Mouse (Mus musculus) stomach, embryonic 15.5 days (tissue): ENCODE results near the gene Slc2a12. TPM values are rescaled to one million over a fixed set of nuclear protein-coding genes. Genes with fewer than 3 reads are reported as not detected.

Experiments
- ATAC-seq: fragments of 200-750 bp; cut with Nextera tagmentation; 2 replicates; pipeline ENCODE4 v1.8.0; 2017; ENCODE audit warnings: low read depth, moderate number of reproducible peaks, moderate TSS enrichment; ENCODE audit not compliant: insufficient read depth, low FRiP score
- H3K27ac ChIP-seq: fragments of 300-500 bp; sonication (generic); 2 replicates; pipeline ENCODE4 v1.5.1; 2015; ENCODE audit warnings: mild to moderate bottlenecking, inconsistent platforms
- H3K27me3 ChIP-seq: fragments of 300-500 bp; sonication (generic); replicated peaks from 2 replicates; pipeline ENCODE4 v1.6.1; 2015; ENCODE audit warnings: inconsistent platforms
- H3K36me3 ChIP-seq: fragments of 300-500 bp; sonication (generic); 2 replicates; pipeline ENCODE4 v1.6.1; 2015; ENCODE audit warnings: inconsistent platforms
- H3K4me1 ChIP-seq: fragments of 300-500 bp; sonication (generic); 2 replicates; pipeline ENCODE4 v1.6.1; 2015; ENCODE audit warnings: inconsistent platforms
- H3K4me2 ChIP-seq: fragments of 300-500 bp; sonication (generic); 2 replicates; pipeline ENCODE4 v1.6.1; 2015; ENCODE audit warnings: mild to moderate bottlenecking, inconsistent platforms
- H3K4me3 ChIP-seq: fragments of 300-500 bp; sonication (generic); replicated peaks from 2 replicates; pipeline ENCODE4 v1.5.1; 2015; ENCODE audit warnings: inconsistent platforms
- H3K9ac ChIP-seq: fragments of 300-500 bp; sonication (generic); 2 replicates; pipeline ENCODE4 v1.6.1; 2015; ENCODE audit warnings: inconsistent platforms
- H3K9me3 ChIP-seq: fragments of 300-500 bp; sonication (generic); 2 replicates; pipeline ENCODE4 v1.6.1; 2016; ENCODE audit warnings: inconsistent platforms
- WGBS: fragments of 180-500 bp; shearing (Covaris S2); methylation state at CpG from one replicate; pipeline ENCODE4 v1.1.7; 2015; 5-methylcytosine and 5-hydroxymethylcytosine counted together
- polyA plus RNA-seq: library from polyadenylated mRNA; unstranded; fragments of >200 nt; fragmentation: Nextera tagmentation; extraction: Ambion mirVana; gene quantifications from 2 replicates; pipeline ENCODE4 v1.2.1, GENCODE M21; 2015

The Slc2a12 gene
- polyA plus RNA-seq, 1 experiment from 2014 or later, result 1.2 TPM

- no peak for ATAC-seq
- Histone ChIP-seq H3K4me3 (no peak overlapping the region), H3K27ac (no peak overlapping the region), H3K9ac (no peak overlapping the region), H3K36me3 (no peaks in the 10 kb centered on the region), H3K9me3 (no peaks in the 10 kb centered on the region), H3K4me2 (no peak overlapping the region), H3K4me1 (no peaks in the 10 kb centered on the region), H3K27me3 (no peaks in the 10 kb centered on the region)
- 73% methylated on average over 7 of the region's 7 CpGs for WGBS
These were observed 13.3 kb upstream of the Slc2a12 start for GRCm38 (mm10) chr10:22631528-22631927.

DNA sequence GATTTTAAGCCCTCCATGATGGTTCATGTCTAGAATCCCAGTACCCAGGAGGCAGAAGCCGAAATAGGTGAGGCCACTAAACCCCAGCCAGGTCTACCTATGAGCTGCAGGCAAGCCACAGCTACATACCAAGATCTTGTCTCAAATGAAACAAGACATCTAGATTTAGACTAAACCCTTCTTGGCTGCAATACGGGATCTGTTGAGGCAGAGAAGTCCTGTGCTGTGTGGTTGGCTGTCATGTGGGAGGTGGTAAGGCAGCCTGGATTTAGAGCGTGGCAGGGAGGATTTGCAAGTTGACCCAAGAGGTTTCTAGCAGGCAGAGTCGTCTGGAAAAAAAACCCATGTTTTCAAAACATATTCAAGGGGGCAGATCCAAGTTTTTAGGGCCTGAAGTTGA is 12.9 kb upstream of the Slc2a12 start:
- Histone ChIP-seq H3K27me3 (no peaks in the 10 kb centered on the region), H3K27ac (no peak overlapping the region), H3K9me3 (no peaks in the 10 kb centered on the region), H3K4me2 (no peak overlapping the region), H3K4me1 (no peaks in the 10 kb centered on the region), H3K36me3 (no peaks in the 10 kb centered on the region), H3K9ac (no peak overlapping the region), H3K4me3 (no peak overlapping the region)
- 62% methylated on average over 4 of the region's 4 CpGs for WGBS
- ATAC-seq, result no peak

- H3K9me3 ChIP-seq, result no peaks in the 10 kb centered on the region
- no peaks in the 10 kb centered on the region for H3K27me3 ChIP-seq
- ATAC-seq, result no peak
- H3K4me3 ChIP-seq, result no peak overlapping the region
- no peaks in the 10 kb centered on the region for H3K4me1 ChIP-seq
- H3K27ac ChIP-seq, result no peak overlapping the region
- no peak overlapping the region for H3K4me2 ChIP-seq
- 40% methylated on average over 6 of the region's 6 CpGs for WGBS
- no peak overlapping the region for H3K9ac ChIP-seq
- no peaks in the 10 kb centered on the region for H3K36me3 ChIP-seq
These were observed 11.2 kb upstream of the Slc2a12 start for GRCm38 (mm10) chr10:22633406-22634306.

- WGBS, result 29% methylated on average over 3 of the region's 3 CpGs
- ATAC-seq, result no peak
- H3K9me3 ChIP-seq, result no peaks in the 10 kb centered on the region
These were observed 7.6 kb upstream of the Slc2a12 start for GRCm38 (mm10) chr10:22637241-22637640.

GRCm38 (mm10) chr10:22644171-22644570 is 640 bp upstream of the Slc2a12 start:
- 64% methylated on average over 9 of the region's 9 CpGs for WGBS

More at GRCm38 (mm10) chr10:22637241-22637640, 7.6 kb upstream of the Slc2a12 start:
- H3K9ac ChIP-seq, result no peak overlapping the region
- no peaks in the 10 kb centered on the region for H3K4me1 ChIP-seq
- no peak overlapping the region for H3K4me3 ChIP-seq
- H3K27ac ChIP-seq, result no peak overlapping the region
- H3K36me3 ChIP-seq, result no peaks in the 10 kb centered on the region
- no peaks in the 10 kb centered on the region for H3K27me3 ChIP-seq
- no peak overlapping the region for H3K4me2 ChIP-seq

DNA sequence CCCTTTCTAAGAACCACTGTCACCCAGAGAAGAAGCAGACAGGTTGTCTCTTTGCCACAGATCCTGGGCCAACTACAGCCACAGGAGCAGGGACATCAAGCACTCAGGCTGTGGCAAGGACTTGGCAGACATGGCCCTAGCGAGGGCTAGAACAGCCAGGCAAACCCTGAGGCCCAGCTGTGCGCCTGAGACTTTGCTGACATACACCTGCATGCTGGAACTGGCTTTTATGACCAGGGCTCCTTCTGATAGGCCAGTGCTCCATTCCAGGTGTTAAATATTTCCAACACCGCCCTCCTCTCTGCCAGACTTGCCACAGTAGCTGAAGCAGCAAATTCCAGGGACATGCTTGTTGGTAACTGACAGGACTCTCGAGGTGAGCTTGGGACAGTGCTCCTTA is 3.9 kb downstream of the Slc2a12 start:
- no peak overlapping the region for H3K27ac ChIP-seq
- WGBS, result 61% methylated on average over 4 of the region's 4 CpGs
- ATAC-seq, result peak; percentile 14; the same call in 1 of the 2 replicates

More at GRCm38 (mm10) chr10:22644171-22644570, 640 bp upstream of the Slc2a12 start:
- H3K4me3 ChIP-seq, result no peak overlapping the region
- H3K4me1 ChIP-seq, result no peaks in the 10 kb centered on the region
- no peak overlapping the region for H3K27ac ChIP-seq
- H3K4me2 ChIP-seq, result no peak overlapping the region
- no peak overlapping the region for H3K9ac ChIP-seq
- no peak for ATAC-seq
- no peaks in the 10 kb centered on the region for H3K36me3 ChIP-seq
- H3K9me3 ChIP-seq, result no peaks in the 10 kb centered on the region
- no peaks in the 10 kb centered on the region for H3K27me3 ChIP-seq

GRCm38 (mm10) chr10:22653820-22654219 is 9.0 kb downstream of the Slc2a12 start:
- Histone ChIP-seq H3K4me1 (peaks cover 4% of the 10 kb centered on the region), H3K27me3 (no peaks in the 10 kb centered on the region), H3K4me2 (no peak overlapping the region), H3K9me3 (no peaks in the 10 kb centered on the region), H3K36me3 (no peaks in the 10 kb centered on the region), H3K27ac (no peak overlapping the region), H3K4me3 (no peak overlapping the region), H3K9ac (no peak overlapping the region)
- 52% methylated on average over 6 of the region's 6 CpGs for WGBS
- no peak for ATAC-seq

More for the DNA sequence above, 3.9 kb downstream of the Slc2a12 start:
- Histone ChIP-seq H3K4me2 (no peak overlapping the region), H3K9me3 (no peaks in the 10 kb centered on the region), H3K36me3 (no peaks in the 10 kb centered on the region), H3K4me1 (no peaks in the 10 kb centered on the region), H3K27me3 (no peaks in the 10 kb centered on the region), H3K4me3 (no peak overlapping the region), H3K9ac (no peak overlapping the region)

DNA sequence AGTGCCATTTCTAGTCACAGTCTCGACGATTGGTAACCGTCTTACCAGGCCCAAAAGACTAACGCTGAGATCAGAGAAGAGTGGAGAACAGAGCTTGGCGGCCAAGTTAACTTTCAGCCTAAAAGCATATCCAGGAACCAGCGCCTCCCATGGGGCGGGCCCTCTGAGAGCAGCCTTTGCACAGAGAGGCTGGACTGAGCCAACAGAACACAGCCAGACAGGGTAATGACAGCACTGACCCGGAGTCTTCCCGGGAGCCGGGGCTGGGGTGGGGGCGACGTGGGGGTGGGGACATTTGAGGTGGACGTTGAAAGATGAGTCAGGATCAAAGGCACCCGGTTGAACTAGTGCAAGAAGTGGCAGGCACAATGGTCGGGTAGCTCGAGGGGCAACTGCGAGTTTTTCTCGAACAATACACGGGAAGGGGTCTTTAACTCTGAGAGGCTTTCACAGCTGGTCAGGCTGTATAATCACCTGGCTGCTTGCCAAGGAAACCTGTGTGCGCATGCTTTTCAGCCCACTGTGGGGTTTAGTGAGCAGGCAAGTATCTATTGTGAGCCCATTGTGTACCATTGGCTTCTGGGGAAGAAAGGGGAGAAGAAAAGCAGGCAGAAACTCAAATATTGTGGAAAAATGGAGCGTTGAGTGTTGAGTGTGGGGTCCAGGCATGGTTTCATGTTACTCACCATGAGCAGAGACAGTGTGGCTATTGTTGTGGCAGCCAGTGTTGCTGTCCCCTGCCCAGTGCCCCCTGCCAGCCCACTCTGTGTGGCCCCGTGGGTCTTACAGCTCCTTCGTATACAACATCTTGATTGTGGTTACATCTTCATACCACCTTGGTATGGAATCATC is 13.9 kb downstream of the Slc2a12 start:
- H3K4me3 ChIP-seq, result no peak overlapping the region
- H3K9me3 ChIP-seq, result no peaks in the 10 kb centered on the region
- ATAC-seq, result peak; percentile 56
- peaks cover 9% of the 10 kb centered on the region for H3K4me1 ChIP-seq
- H3K9ac ChIP-seq, result no peak overlapping the region
- H3K4me2 ChIP-seq, result peak overlapping the region; percentile 37
- WGBS, result 40% methylated on average over 23 of the region's 23 CpGs
- no peaks in the 10 kb centered on the region for H3K36me3 ChIP-seq
- peak overlapping the region; percentile 72 for H3K27ac ChIP-seq
- no peaks in the 10 kb centered on the region for H3K27me3 ChIP-seq

DNA sequence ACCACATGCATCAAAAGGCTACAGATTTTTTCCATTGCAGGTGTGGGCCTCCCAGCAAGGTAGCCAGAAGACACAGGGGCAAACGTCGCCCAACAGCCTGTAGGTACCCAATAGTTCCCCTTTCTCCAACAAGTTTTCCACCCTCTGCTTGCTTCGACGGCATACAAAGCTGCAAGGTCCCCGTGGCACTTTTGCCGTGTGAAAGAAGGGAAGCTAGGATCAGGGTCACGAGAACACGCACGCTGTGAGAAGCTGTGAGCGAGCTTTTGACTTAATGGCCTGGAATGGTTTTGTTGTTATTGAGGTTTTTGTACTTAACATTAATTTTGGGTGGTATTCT is 14.5 kb downstream of the Slc2a12 start:
- Histone ChIP-seq H3K4me3 (no peak overlapping the region), H3K27me3 (no peaks in the 10 kb centered on the region), H3K27ac (peak overlapping the region; percentile 72), H3K4me1 (peaks cover 9% of the 10 kb centered on the region), H3K4me2 (no peak overlapping the region), H3K9me3 (no peaks in the 10 kb centered on the region), H3K9ac (no peak overlapping the region), H3K36me3 (no peaks in the 10 kb centered on the region)
- 82% methylated on average over 10 of the region's 10 CpGs for WGBS
- ATAC-seq, result no peak

DNA sequence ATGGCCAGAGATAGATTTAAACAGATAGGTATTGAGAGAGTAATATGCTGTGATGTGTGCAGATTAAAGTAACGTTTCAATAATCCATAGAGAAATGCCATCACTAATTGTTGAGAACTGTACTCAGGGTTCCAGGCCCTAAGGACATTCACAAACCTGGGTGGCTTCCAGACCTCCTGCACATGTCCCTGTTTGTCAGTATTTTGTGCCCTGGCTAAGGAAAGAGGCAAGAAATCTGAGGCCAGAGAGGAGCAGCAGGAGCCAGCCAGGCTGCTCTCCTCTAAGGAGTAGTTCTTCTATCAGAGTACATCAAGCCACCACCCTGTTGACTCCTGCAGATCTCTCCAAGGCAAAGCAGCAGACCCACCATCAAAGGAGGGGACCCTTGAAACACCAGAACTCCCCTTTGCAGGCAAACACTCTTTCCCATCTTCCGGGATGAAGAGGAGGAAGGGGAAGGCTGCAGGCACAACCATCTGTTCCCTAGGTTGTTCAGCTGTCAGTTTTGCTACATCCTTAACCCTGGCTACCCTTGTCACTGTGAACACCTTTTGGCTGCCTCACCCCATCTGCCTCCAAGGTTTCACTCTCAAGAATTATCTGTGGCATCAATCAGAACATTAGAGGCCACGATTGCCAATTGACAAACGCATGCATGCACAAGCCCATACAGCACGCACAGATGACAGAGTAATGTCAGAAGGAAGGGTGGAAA is 15.6 kb downstream of the Slc2a12 start:
- H3K4me3 ChIP-seq, result no peak overlapping the region
- 86% methylated on average over 5 of the region's 5 CpGs for WGBS
- no peak overlapping the region for H3K27ac ChIP-seq
- ATAC-seq, result no peak
- no peaks in the 10 kb centered on the region for H3K9me3 ChIP-seq
- no peaks in the 10 kb centered on the region for H3K36me3 ChIP-seq
- no peak overlapping the region for H3K4me2 ChIP-seq
- no peak overlapping the region for H3K9ac ChIP-seq
- H3K27me3 ChIP-seq, result no peaks in the 10 kb centered on the region
- peaks cover 9% of the 10 kb centered on the region for H3K4me1 ChIP-seq

GRCm38 (mm10) chr10:22668509-22668908 is 23.7 kb downstream of the Slc2a12 start:
- 81% methylated on average over 13 of the region's 13 CpGs for WGBS

More at GRCm38 (mm10) chr10:22668509-22668908, 23.7 kb downstream of the Slc2a12 start:
- ATAC-seq, result no peak
- no peak overlapping the region for H3K4me2 ChIP-seq
- no peak overlapping the region for H3K4me3 ChIP-seq
- no peaks in the 10 kb centered on the region for H3K4me1 ChIP-seq
- H3K27ac ChIP-seq, result no peak overlapping the region
- H3K27me3 ChIP-seq, result no peaks in the 10 kb centered on the region
- no peak overlapping the region for H3K9ac ChIP-seq
- no peaks in the 10 kb centered on the region for H3K9me3 ChIP-seq
- no peaks in the 10 kb centered on the region for H3K36me3 ChIP-seq
